Comparison of ENCODE assay signal across 35 mouse cellular contexts in the genomic region with DNA sequence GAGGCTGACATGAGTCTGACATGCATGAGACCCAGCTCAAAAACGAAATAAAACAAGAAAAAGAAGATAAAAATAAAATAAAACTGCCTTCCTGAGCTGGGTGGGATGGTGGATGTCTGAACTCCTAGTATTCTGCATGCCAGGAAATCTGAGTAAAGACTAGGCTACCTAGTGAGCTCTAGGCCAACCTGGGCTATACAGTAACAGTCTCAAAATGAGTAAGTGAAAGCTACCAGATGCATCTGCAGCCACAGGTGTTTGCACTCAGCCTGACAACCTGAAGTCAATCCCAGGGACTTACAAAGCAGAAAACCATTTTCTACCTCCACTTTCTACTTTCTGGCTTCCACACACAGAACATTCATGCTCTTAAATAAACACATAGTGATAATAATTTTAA.
"Had no signal": no experiment of that assay in that cellular context is flagged by ENCODE, and none has a peak within 500 bp of the region (broad histone marks: within the 10 kb centered on the region; RNA-seq: fewer than 3 reads in every experiment).

No protein-coding gene starts in this region.

- H3K4me2 ChIP-seq: heart, embryonic 11.5 days; heart, embryonic 13.5 days; heart, embryonic 15.5 days; hindbrain, embryonic 12.5 days; hindbrain, embryonic 13.5 days; hindbrain, embryonic 14.5 days; hindbrain, embryonic 15.5 days; intestine, embryonic 15.5 days; kidney, embryonic 15.5 days had no signal

- DNase-seq: heart, postnatal 10 days; heart, postnatal 14 days; heart, postnatal 36 days; heart, postnatal 4 days; kidney, adult 11 months; kidney, adult 18-20 months; kidney, adult 2 months; kidney, adult 8-10 months; kidney, adult 9 months; kidney, postnatal 10 days; kidney, postnatal 14 days; kidney, postnatal 25 days; kidney, postnatal 36 days; kidney, postnatal 4 days; layer of hippocampus, adult 9-11 months; layer of hippocampus, postnatal 36 days had no signal

- H3K27ac ChIP-seq: heart, embryonic 10.5 days; heart, embryonic 13.5 days; heart, embryonic 15.5 days; hindbrain, embryonic 10.5 days; hindbrain, embryonic 12.5 days; hindbrain, embryonic 13.5 days; hindbrain, embryonic 14.5 days; hindbrain, embryonic 15.5 days; hindbrain, postnatal 0 days; intestine, embryonic 15.5 days; kidney, embryonic 15.5 days; kidney, postnatal 0 days; layer of hippocampus, adult 2 months; left cerebral cortex, adult 2 months had no signal

- H3K9me3 ChIP-seq: heart, embryonic 10.5 days; heart, embryonic 13.5 days; heart, embryonic 15.5 days; hindbrain, embryonic 10.5 days; hindbrain, embryonic 12.5 days; hindbrain, embryonic 13.5 days; hindbrain, embryonic 15.5 days; intestine, embryonic 15.5 days; kidney, embryonic 15.5 days had no signal

- H3K27me3 ChIP-seq: heart, embryonic 13.5 days; heart, embryonic 15.5 days; hindbrain, embryonic 12.5 days; hindbrain, embryonic 13.5 days; hindbrain, embryonic 15.5 days; intestine, embryonic 15.5 days; kidney, embryonic 15.5 days had no signal

- ATAC-seq: hindbrain, embryonic 16.5 days; hindbrain, postnatal 0 days; inflammation-experienced regulatory T-cells, adult 6 months; intestine, embryonic 15.5 days; intestine, embryonic 16.5 days; intestine, postnatal 0 days had no signal

- H3K4me1 ChIP-seq: heart, embryonic 10.5 days; heart, embryonic 13.5 days; heart, embryonic 15.5 days; hindbrain, embryonic 10.5 days; hindbrain, embryonic 12.5 days; hindbrain, embryonic 13.5 days; hindbrain, embryonic 15.5 days; intestine, embryonic 15.5 days; kidney, embryonic 15.5 days had no signal

- H3K9ac ChIP-seq: heart, embryonic 13.5 days; heart, embryonic 15.5 days; hindbrain, embryonic 12.5 days; hindbrain, embryonic 13.5 days; hindbrain, embryonic 14.5 days; hindbrain, embryonic 15.5 days; intestine, embryonic 15.5 days; kidney, embryonic 15.5 days had no signal

- H3K4me3 ChIP-seq: heart, embryonic 10.5 days; heart, embryonic 13.5 days; heart, embryonic 15.5 days; hindbrain, embryonic 10.5 days; hindbrain, embryonic 12.5 days; hindbrain, embryonic 13.5 days; hindbrain, embryonic 15.5 days; intestine, embryonic 15.5 days; kidney, embryonic 15.5 days; layer of hippocampus, adult 2 months; left cerebral cortex, adult 2 months had no signal
